Mouse (Mus musculus) forebrain, embryonic 12.5 days (tissue): Measurements from ENCODE around the gene Ech1. TPM values are rescaled to one million over a fixed set of nuclear protein-coding genes. Genes with fewer than 3 reads are reported as not detected.

ENCODE experiments used
- ATAC-seq: fragments of 200-750 bp; cut with Nextera tagmentation; 2 replicates; pipeline ENCODE4 v1.8.0; 2017; ENCODE audit warnings: moderate TSS enrichment; ENCODE audit not compliant: low FRiP score
- H3K27ac ChIP-seq: fragments of 300-500 bp; sonication (generic); 2 replicates; pipeline ENCODE4 v1.5.1; 2016; ENCODE audit warnings: mild to moderate bottlenecking
- H3K27me3 ChIP-seq: fragments of 300-500 bp; sonication (generic); 2 replicates; pipeline ENCODE4 v1.6.1; 2016; ENCODE audit warnings: mild to moderate bottlenecking
- H3K36me3 ChIP-seq: fragments of 300-500 bp; sonication (generic); replicated peaks from 2 replicates; pipeline ENCODE4 v1.6.1; 2016; ENCODE audit warnings: mild to moderate bottlenecking
- H3K4me1 ChIP-seq: fragments of 300-500 bp; sonication (generic); 2 replicates; pipeline ENCODE4 v1.6.1; 2016
- H3K4me2 ChIP-seq: fragments of 300-500 bp; sonication (generic); 2 replicates; pipeline ENCODE4 v1.6.1; 2016; ENCODE audit warnings: mild to moderate bottlenecking, moderate library complexity
- H3K4me3 ChIP-seq: fragments of 300-500 bp; sonication (generic); replicated peaks from 2 replicates; pipeline ENCODE4 v1.5.1; 2016; ENCODE audit warnings: mild to moderate bottlenecking
- H3K9ac ChIP-seq: fragments of 300-500 bp; sonication (generic); 2 replicates; pipeline ENCODE4 v1.6.1; 2016; ENCODE audit warnings: mild to moderate bottlenecking
- H3K9me3 ChIP-seq: fragments of 300-500 bp; sonication (generic); 2 replicates; pipeline ENCODE4 v1.6.1; 2016
- WGBS: fragments of 180-500 bp; shearing (Covaris S2); methylation state at CpG from one replicate; pipeline ENCODE4 v1.1.7; 2016; 5-methylcytosine and 5-hydroxymethylcytosine counted together
- polyA plus RNA-seq: library from polyadenylated mRNA; unstranded; fragments of >200 nt; fragmentation: Nextera tagmentation; extraction: Ambion mirVana; gene quantifications from 2 replicates; pipeline ENCODE4 v1.2.1, GENCODE M21; 2016

Gene Ech1
- polyA plus RNA-seq, 1 experiment from 2014 or later: 63.9 TPM

DNA sequence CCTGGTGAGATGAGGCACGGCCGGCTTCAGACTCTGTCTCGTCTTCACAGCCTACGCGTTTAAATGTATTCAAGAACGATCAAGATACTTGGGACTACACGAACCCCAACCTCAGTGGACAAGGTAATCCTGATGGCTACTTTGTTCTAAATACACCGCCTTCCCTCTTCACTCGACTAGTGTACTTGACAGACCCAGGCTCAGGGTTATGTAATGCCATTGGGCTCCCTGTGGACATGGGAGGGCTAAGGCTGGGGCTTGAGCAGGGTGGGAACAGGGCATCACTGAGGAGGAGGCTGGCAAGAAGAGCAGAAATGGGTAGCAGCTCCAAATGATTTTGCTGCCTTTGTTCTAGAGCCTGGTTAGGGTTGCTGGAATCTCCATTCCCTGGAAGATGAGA, 9.8 kb upstream of the Ech1 start:
- ATAC-seq: no peak

DNA sequence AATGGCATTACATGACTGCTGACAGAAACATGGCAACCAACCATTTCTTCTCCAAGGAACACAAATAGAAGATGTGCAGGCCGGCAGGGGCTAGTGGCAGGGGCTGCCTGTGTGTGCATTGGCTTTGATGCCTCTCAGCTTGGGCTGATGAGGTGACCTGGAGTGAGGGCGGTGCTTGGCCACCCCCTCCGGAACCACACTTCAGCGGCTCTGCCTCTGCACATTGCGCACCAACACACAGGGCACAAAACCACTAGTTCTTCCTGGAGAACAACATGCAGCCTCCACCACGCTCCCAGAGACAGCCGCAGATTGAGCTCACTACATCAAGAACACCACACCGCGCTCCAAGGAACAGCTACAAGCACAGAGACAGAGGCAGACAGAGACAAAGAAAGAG, 8.8 kb upstream of the Ech1 start:
- no peak overlapping the region for H3K4me2 ChIP-seq
- H3K4me1 ChIP-seq: peaks cover 82% of the 10 kb centered on the region
- H3K27ac ChIP-seq: no peak overlapping the region
- H3K9me3 ChIP-seq: no peaks in the 10 kb centered on the region
- peaks cover 93% of the 10 kb centered on the region for H3K36me3 ChIP-seq
- no peaks in the 10 kb centered on the region for H3K27me3 ChIP-seq
- 82% methylated on average over 9 of the region's 9 CpGs for WGBS
- peak overlapping the region; percentile 10; the same call in 1 of the 2 replicates for H3K4me3 ChIP-seq
- H3K9ac ChIP-seq: peak overlapping the region; percentile 7; the same call in 1 of the 2 replicates
- ATAC-seq: no peak

More for the DNA sequence above, 9.8 kb upstream of the Ech1 start:
- peak overlapping the region; percentile 25; the same call in 1 of the 2 replicates for H3K9ac ChIP-seq
- H3K36me3 ChIP-seq: peaks cover 83% of the 10 kb centered on the region
- peaks cover 72% of the 10 kb centered on the region for H3K4me1 ChIP-seq
- WGBS: 91% methylated on average over 9 of the region's 9 CpGs
- H3K27ac ChIP-seq: no peak overlapping the region
- no peak overlapping the region for H3K4me3 ChIP-seq
- no peaks in the 10 kb centered on the region for H3K27me3 ChIP-seq
- no peak overlapping the region for H3K4me2 ChIP-seq
- H3K9me3 ChIP-seq: no peaks in the 10 kb centered on the region

- no peak overlapping the region for H3K4me2 ChIP-seq
- H3K27me3 ChIP-seq: no peaks in the 10 kb centered on the region
- no peak overlapping the region for H3K27ac ChIP-seq
- H3K9me3 ChIP-seq: no peaks in the 10 kb centered on the region
- no peak for ATAC-seq
- H3K36me3 ChIP-seq: peaks cover 98% of the 10 kb centered on the region
- no peak overlapping the region for H3K9ac ChIP-seq
- no peak overlapping the region for H3K4me3 ChIP-seq
- 95% methylated on average over 10 of the region's 10 CpGs for WGBS
- peaks cover 79% of the 10 kb centered on the region for H3K4me1 ChIP-seq
Measured at GRCm38 (mm10) chr7:28816920-28817319, 8.1 kb upstream of the Ech1 start.

DNA sequence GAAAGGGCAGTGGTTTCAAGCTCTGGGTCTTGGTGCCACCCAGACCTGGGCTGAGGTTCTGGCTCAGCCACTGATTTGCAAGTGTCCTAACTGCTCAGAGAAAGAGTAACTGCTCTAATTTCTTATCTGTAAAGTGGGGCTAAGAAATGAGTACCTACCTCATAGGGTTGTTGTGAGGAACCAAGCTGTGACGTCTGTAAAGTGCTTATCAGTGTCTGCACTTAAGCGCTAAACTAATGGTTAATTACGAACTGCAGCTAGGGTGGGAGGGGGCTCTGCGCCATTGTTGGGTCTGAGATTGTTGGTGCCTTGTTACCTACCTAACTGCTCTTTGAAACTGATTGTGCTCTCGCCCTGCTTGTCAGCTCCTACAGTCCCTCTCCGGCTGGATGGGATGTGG, 7.5 kb upstream of the Ech1 start:
- peaks cover 97% of the 10 kb centered on the region for H3K36me3 ChIP-seq
- no peak overlapping the region for H3K9ac ChIP-seq
- no peak for ATAC-seq
- no peak overlapping the region for H3K4me2 ChIP-seq
- 62% methylated on average over 6 of the region's 6 CpGs for WGBS
- H3K4me3 ChIP-seq: no peak overlapping the region
- no peaks in the 10 kb centered on the region for H3K9me3 ChIP-seq
- H3K27me3 ChIP-seq: no peaks in the 10 kb centered on the region
- no peak overlapping the region for H3K27ac ChIP-seq
- H3K4me1 ChIP-seq: peaks cover 73% of the 10 kb centered on the region

GRCm38 (mm10) chr7:28817957-28818356, 7.1 kb upstream of the Ech1 start:
- Histone ChIP-seq H3K27me3 (no peaks in the 10 kb centered on the region), H3K9me3 (no peaks in the 10 kb centered on the region), H3K36me3 (peaks cover 97% of the 10 kb centered on the region), H3K9ac (no peak overlapping the region), H3K4me3 (no peak overlapping the region), H3K4me2 (no peak overlapping the region), H3K27ac (no peak overlapping the region), H3K4me1 (peaks cover 69% of the 10 kb centered on the region)
- no peak for ATAC-seq
- 81% methylated on average over 4 of the region's 4 CpGs for WGBS

DNA sequence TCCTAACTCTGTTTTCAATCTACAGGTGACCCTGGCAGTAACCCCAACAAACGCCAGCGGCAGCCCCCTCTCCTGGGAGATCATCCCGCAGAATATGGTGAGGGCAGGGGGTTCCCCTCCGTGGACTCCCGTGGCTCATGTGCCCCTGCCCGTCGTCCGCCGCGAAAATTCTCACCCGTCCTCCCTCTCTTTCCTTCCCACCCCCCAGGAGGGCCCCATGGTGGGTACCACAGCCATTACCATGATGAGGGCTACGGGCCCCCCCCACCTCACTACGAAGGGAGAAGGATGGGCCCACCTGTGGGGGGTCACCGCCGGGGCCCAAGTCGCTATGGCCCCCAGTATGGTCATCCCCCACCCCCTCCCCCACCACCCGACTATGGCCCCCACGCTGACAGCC, 6.6 kb upstream of the Ech1 start:
- no peak for ATAC-seq
- H3K27me3 ChIP-seq: no peaks in the 10 kb centered on the region
- no peak overlapping the region for H3K4me3 ChIP-seq
- WGBS: 88% methylated on average over 18 of the region's 18 CpGs
- H3K4me1 ChIP-seq: peaks cover 64% of the 10 kb centered on the region
- H3K9me3 ChIP-seq: no peaks in the 10 kb centered on the region
- no peak overlapping the region for H3K4me2 ChIP-seq
- H3K27ac ChIP-seq: no peak overlapping the region
- H3K36me3 ChIP-seq: peaks cover 96% of the 10 kb centered on the region
- no peak overlapping the region for H3K9ac ChIP-seq

DNA sequence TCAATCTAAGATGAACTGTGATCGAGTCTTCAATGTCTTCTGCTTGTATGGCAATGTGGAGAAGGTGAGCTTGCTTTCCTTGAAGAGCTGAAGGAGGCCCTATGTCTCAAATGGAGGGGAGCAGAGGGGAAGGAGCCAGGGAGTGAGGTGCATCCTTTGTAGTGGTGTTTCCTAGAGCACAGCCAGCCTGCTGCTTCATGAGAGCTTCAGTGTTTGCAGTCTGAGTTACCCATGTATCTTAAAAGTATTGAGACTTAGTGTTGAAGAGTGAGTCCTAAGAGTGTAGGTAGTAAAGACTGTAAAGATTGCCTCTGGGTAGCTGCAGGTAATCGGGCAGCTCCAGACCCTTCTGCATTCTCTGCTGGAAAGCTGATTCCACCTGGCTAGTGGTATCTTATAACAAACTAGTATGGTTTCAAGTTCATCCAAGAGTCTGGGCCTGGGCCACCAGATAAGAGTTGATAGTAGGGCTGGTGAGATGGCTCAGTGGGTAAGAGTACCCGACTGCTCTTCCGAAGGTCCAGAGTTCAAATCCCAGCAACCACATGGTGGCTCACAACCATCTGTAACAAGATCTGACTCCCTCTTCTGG, 6.1 kb upstream of the Ech1 start:
- Histone ChIP-seq H3K36me3 (peaks cover 91% of the 10 kb centered on the region), H3K27me3 (no peaks in the 10 kb centered on the region), H3K4me2 (no peak overlapping the region), H3K27ac (no peak overlapping the region), H3K9me3 (no peaks in the 10 kb centered on the region), H3K4me1 (peaks cover 59% of the 10 kb centered on the region), H3K9ac (no peak overlapping the region), H3K4me3 (no peak overlapping the region)
- 91% methylated on average over 4 of the region's 4 CpGs for WGBS
- ATAC-seq: no peak

DNA sequence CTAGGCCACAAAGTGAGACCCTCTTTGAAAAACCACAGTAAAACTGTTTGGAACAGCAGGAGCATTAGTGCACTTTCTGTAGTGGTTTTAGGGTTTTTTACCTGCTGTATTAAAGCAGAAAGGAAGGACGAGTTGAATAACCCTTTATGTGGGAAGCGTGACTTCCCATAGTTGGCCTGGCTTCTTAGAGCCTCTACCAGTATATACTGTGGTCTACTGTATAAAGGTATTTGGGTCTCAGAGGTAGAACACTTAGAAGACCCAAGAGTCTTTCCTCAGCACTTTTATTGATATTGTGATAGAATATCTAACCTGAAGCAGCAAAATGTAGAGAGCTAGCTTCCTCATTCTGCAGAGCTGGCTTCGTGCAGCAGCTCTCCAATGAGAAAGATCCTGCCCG, 5.4 kb upstream of the Ech1 start:
- no peak overlapping the region for H3K9ac ChIP-seq
- no peak overlapping the region for H3K4me2 ChIP-seq
- H3K27me3 ChIP-seq: no peaks in the 10 kb centered on the region
- H3K36me3 ChIP-seq: peaks cover 85% of the 10 kb centered on the region
- H3K27ac ChIP-seq: peak overlapping the region; percentile 69; the same call in 1 of the 2 replicates
- peaks cover 59% of the 10 kb centered on the region for H3K4me1 ChIP-seq
- no peak for ATAC-seq
- WGBS: 85% methylated on average over 4 of the region's 4 CpGs
- no peaks in the 10 kb centered on the region for H3K9me3 ChIP-seq
- no peak overlapping the region for H3K4me3 ChIP-seq

GRCm38 (mm10) chr7:28820358-28821260, 4.4 kb upstream of the Ech1 start:
- Histone ChIP-seq H3K27me3 (no peaks in the 10 kb centered on the region), H3K9ac (no peak overlapping the region), H3K27ac (peak overlapping the region; percentile 69), H3K36me3 (peaks cover 74% of the 10 kb centered on the region), H3K4me3 (no peak overlapping the region), H3K4me2 (no peak overlapping the region), H3K9me3 (no peaks in the 10 kb centered on the region), H3K4me1 (peaks cover 55% of the 10 kb centered on the region)
- 49% methylated on average over 12 of the region's 12 CpGs for WGBS
- peak; percentile 40; the same call in 1 of the 2 replicates for ATAC-seq

- no peaks in the 10 kb centered on the region for H3K27me3 ChIP-seq
- peaks cover 53% of the 10 kb centered on the region for H3K4me1 ChIP-seq
- H3K9ac ChIP-seq: no peak overlapping the region
- H3K4me3 ChIP-seq: no peak overlapping the region
- WGBS: 84% methylated on average over 10 of the region's 10 CpGs
- no peak overlapping the region for H3K4me2 ChIP-seq
- ATAC-seq: no peak
- no peak overlapping the region for H3K27ac ChIP-seq
- H3K36me3 ChIP-seq: peaks cover 67% of the 10 kb centered on the region
- H3K9me3 ChIP-seq: no peaks in the 10 kb centered on the region
Measured at GRCm38 (mm10) chr7:28821261-28821831, 3.7 kb upstream of the Ech1 start.

DNA sequence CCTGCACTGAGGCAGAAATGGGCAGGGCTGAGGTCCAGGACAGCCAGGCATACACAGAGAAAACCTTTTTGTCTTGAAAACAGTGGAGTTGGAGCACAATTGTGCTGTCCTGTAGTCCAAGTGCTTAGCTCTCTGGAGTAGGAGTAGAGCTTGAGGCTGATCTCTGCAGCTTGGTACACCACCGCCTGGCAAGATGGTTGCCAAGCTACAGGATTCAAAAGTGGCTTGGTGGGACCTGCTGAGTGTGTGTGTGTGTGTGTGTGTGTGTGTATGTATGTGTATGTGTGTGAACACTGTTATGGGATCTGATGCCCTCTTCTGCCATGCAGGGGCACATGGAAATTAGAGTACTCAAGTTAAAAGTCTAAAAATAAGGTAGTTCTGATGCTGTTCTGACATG, 2.5 kb upstream of the Ech1 start:
- no peak overlapping the region for H3K9ac ChIP-seq
- H3K36me3 ChIP-seq: peaks cover 55% of the 10 kb centered on the region
- no peaks in the 10 kb centered on the region for H3K27me3 ChIP-seq
- no peaks in the 10 kb centered on the region for H3K9me3 ChIP-seq
- WGBS: 67% methylated on average over 1 of the region's 1 CpGs
- H3K27ac ChIP-seq: 0 out of 2 replicates have a peak overlapping the region, but pooled peaks have one; percentile 5
- no peak overlapping the region for H3K4me3 ChIP-seq
- H3K4me2 ChIP-seq: no peak overlapping the region
- peaks cover 46% of the 10 kb centered on the region for H3K4me1 ChIP-seq
- ATAC-seq: no peak
